Mouse (Mus musculus): ENCODE measurements around the gene Mb21d2. TPM values are rescaled to one million over a fixed set of nuclear protein-coding genes. Genes with fewer than 3 reads are reported as not detected.

Gene Mb21d2
- polyA plus RNA-seq, 1 experiment: 1.4 TPM

GRCm38 (mm10) chr16:28935701-28936100 lies 6.2 kb upstream of the Mb21d2 start:
- Histone ChIP-seq H3K4me3 (ENCODE audit: control insufficient read depth, low read depth, low read length) (no peak overlapping the region), H3K27ac (ENCODE audit: control insufficient read depth, insufficient read depth, low read depth, low read length) (no peak overlapping the region), H3K4me1 (ENCODE audit: control insufficient read depth, insufficient read depth, low read length) (no peaks in the 10 kb centered on the region), H3K27me3 (ENCODE audit: control insufficient read depth, insufficient read depth, low read length) (no peaks in the 10 kb centered on the region), H3K36me3 (ENCODE audit: control insufficient read depth, insufficient read depth, low read length) (no peaks in the 10 kb centered on the region)
- no peak for TF ChIP-seq CTCF (IDR thresholded peaks at IDR 0.05; ENCODE audit: control insufficient read depth, insufficient read depth, insufficient replicate concordance, low read depth, low read length)
- TF ChIP-seq POLR2A (IDR thresholded peaks at IDR 0.05; ENCODE audit: control insufficient read depth, low read depth, low read length): no peak

- Histone ChIP-seq H3K4me3 (ENCODE audit: control insufficient read depth, low read depth, low read length) (no peak overlapping the region), H3K27me3 (ENCODE audit: control insufficient read depth, insufficient read depth, low read length) (no peaks in the 10 kb centered on the region; the same call in 1 of the 2 replicates), H3K4me1 (ENCODE audit: control insufficient read depth, insufficient read depth, low read length) (peaks cover 11% of the 10 kb centered on the region), H3K27ac (ENCODE audit: control insufficient read depth, insufficient read depth, low read depth, low read length) (no peak overlapping the region), H3K36me3 (ENCODE audit: control insufficient read depth, insufficient read depth, low read length) (no peaks in the 10 kb centered on the region)
- TF ChIP-seq CTCF (IDR thresholded peaks at IDR 0.05; ENCODE audit: control insufficient read depth, insufficient read depth, insufficient replicate concordance, low read depth, low read length) (no peak), POLR2A (IDR thresholded peaks at IDR 0.05; ENCODE audit: control insufficient read depth, low read depth, low read length) (no peak)
Observed at GRCm38 (mm10) chr16:28931213-28931612, 1.7 kb upstream of the Mb21d2 start.

- H3K4me1 ChIP-seq (ENCODE audit: control insufficient read depth, insufficient read depth, low read length): peaks cover 11% of the 10 kb centered on the region
- no peak overlapping the region for H3K4me3 ChIP-seq (ENCODE audit: control insufficient read depth, low read depth, low read length)
- no peak overlapping the region for H3K27ac ChIP-seq (ENCODE audit: control insufficient read depth, insufficient read depth, low read depth, low read length)
- TF ChIP-seq CTCF (IDR thresholded peaks at IDR 0.05; ENCODE audit: control insufficient read depth, insufficient read depth, insufficient replicate concordance, low read depth, low read length) (no peak), POLR2A (IDR thresholded peaks at IDR 0.05; ENCODE audit: control insufficient read depth, low read depth, low read length) (no peak)
- H3K27me3 ChIP-seq (ENCODE audit: control insufficient read depth, insufficient read depth, low read length): no peaks in the 10 kb centered on the region; the same call in 1 of the 2 replicates
- no peaks in the 10 kb centered on the region for H3K36me3 ChIP-seq (ENCODE audit: control insufficient read depth, insufficient read depth, low read length)
Observed at GRCm38 (mm10) chr16:28930426-28930825, 953 bp upstream of the Mb21d2 start.

- H3K27me3 ChIP-seq (ENCODE audit: control insufficient read depth, insufficient read depth, low read length): no peaks in the 10 kb centered on the region; the same call in 1 of the 2 replicates
- peak overlapping the region; percentile 89 for H3K4me3 ChIP-seq (ENCODE audit: control insufficient read depth, low read depth, low read length)
- H3K4me1 ChIP-seq (ENCODE audit: control insufficient read depth, insufficient read depth, low read length): peaks cover 11% of the 10 kb centered on the region
- no peaks in the 10 kb centered on the region for H3K36me3 ChIP-seq (ENCODE audit: control insufficient read depth, insufficient read depth, low read length)
- no peak for TF ChIP-seq POLR2A (IDR thresholded peaks at IDR 0.05; ENCODE audit: control insufficient read depth, low read depth, low read length)
- H3K27ac ChIP-seq (ENCODE audit: control insufficient read depth, insufficient read depth, low read depth, low read length): no peak overlapping the region
Observed at GRCm38 (mm10) chr16:28929686-28930291, 316 bp upstream of the Mb21d2 start.

GRCm38 (mm10) chr16:28928466-28928814 lies 1.0 kb downstream of the Mb21d2 start:
- H3K4me1 ChIP-seq (ENCODE audit: control insufficient read depth, insufficient read depth, low read length): peaks cover 11% of the 10 kb centered on the region
- no peaks in the 10 kb centered on the region; the same call in 1 of the 2 replicates for H3K27me3 ChIP-seq (ENCODE audit: control insufficient read depth, insufficient read depth, low read length)
- no peak overlapping the region for H3K27ac ChIP-seq (ENCODE audit: control insufficient read depth, insufficient read depth, low read depth, low read length)
- H3K36me3 ChIP-seq (ENCODE audit: control insufficient read depth, insufficient read depth, low read length): no peaks in the 10 kb centered on the region
- TF ChIP-seq CTCF (IDR thresholded peaks at IDR 0.05; ENCODE audit: control insufficient read depth, insufficient read depth, insufficient replicate concordance, low read depth, low read length) (no peak), POLR2A (IDR thresholded peaks at IDR 0.05; ENCODE audit: control insufficient read depth, low read depth, low read length) (no peak)
- H3K4me3 ChIP-seq (ENCODE audit: control insufficient read depth, low read depth, low read length): peak overlapping the region; percentile 89

GRCm38 (mm10) chr16:28927381-28927780 lies 2.1 kb downstream of the Mb21d2 start:
- Histone ChIP-seq H3K27me3 (ENCODE audit: control insufficient read depth, insufficient read depth, low read length) (no peaks in the 10 kb centered on the region; the same call in 1 of the 2 replicates), H3K4me1 (ENCODE audit: control insufficient read depth, insufficient read depth, low read length) (peaks cover 11% of the 10 kb centered on the region), H3K4me3 (ENCODE audit: control insufficient read depth, low read depth, low read length) (no peak overlapping the region), H3K36me3 (ENCODE audit: control insufficient read depth, insufficient read depth, low read length) (no peaks in the 10 kb centered on the region), H3K27ac (ENCODE audit: control insufficient read depth, insufficient read depth, low read depth, low read length) (no peak overlapping the region)
- TF ChIP-seq POLR2A (IDR thresholded peaks at IDR 0.05; ENCODE audit: control insufficient read depth, low read depth, low read length): no peak
- no peak for TF ChIP-seq CTCF (IDR thresholded peaks at IDR 0.05; ENCODE audit: control insufficient read depth, insufficient read depth, insufficient replicate concordance, low read depth, low read length)

GRCm38 (mm10) chr16:28919320-28919885 lies 10.1 kb downstream of the Mb21d2 start:
- Histone ChIP-seq H3K4me1 (ENCODE audit: control insufficient read depth, insufficient read depth, low read length) (peaks cover 3% of the 10 kb centered on the region; the same call in 1 of the 2 replicates), H3K4me3 (ENCODE audit: control insufficient read depth, low read depth, low read length) (no peak overlapping the region), H3K36me3 (ENCODE audit: control insufficient read depth, insufficient read depth, low read length) (no peaks in the 10 kb centered on the region), H3K27me3 (ENCODE audit: control insufficient read depth, insufficient read depth, low read length) (no peaks in the 10 kb centered on the region), H3K27ac (ENCODE audit: control insufficient read depth, insufficient read depth, low read depth, low read length) (no peak overlapping the region)
- no peak for TF ChIP-seq CTCF (IDR thresholded peaks at IDR 0.05; ENCODE audit: control insufficient read depth, insufficient read depth, insufficient replicate concordance, low read depth, low read length)
- no peak for TF ChIP-seq POLR2A (IDR thresholded peaks at IDR 0.05; ENCODE audit: control insufficient read depth, low read depth, low read length)
